ENCODE assay signal across 16 mouse cellular contexts in genomic region chr6:66077445-66077844, GRCm38 (mm10).
DNase-seq lines count a peak whose midpoint lies in the region; ATAC-seq lines count a peak whose summit lies in the region.
"Had no signal": no experiment of that assay in that cellular context is flagged by ENCODE, and none has a peak within 500 bp of the region (broad histone marks: within the 10 kb centered on the region; RNA-seq: fewer than 3 reads in every experiment).

No protein-coding gene starts in this region.

- no peak overlapping the region for H3K9ac ChIP-seq in kidney, embryonic 16.5 days (replicated peaks; ENCODE audit: low read length)
- H3K9ac ChIP-seq: embryonic facial prominence, embryonic 15.5 days; midbrain, embryonic 13.5 days had no signal

- H3K4me3 ChIP-seq in kidney, embryonic 16.5 days (ENCODE audit: low read length) = no peak overlapping the region
- H3K4me3 ChIP-seq: embryonic facial prominence, embryonic 15.5 days; midbrain, embryonic 13.5 days had no signal

- H3K9me3 ChIP-seq in kidney, embryonic 16.5 days (ENCODE audit: low read length) = no peaks in the 10 kb centered on the region
- H3K9me3 ChIP-seq: embryonic facial prominence, embryonic 15.5 days; midbrain, embryonic 13.5 days had no signal

- no peaks in the 10 kb centered on the region for H3K27me3 ChIP-seq in kidney, embryonic 16.5 days (ENCODE audit: insufficient read depth, low read length)
- H3K27me3 ChIP-seq: CH12.LX; embryonic facial prominence, embryonic 15.5 days; midbrain, embryonic 13.5 days had no signal

- H3K4me2 ChIP-seq in kidney, embryonic 16.5 days (replicated peaks; ENCODE audit: low read depth, low read length) = no peak overlapping the region
- H3K4me2 ChIP-seq: embryonic facial prominence, embryonic 15.5 days; midbrain, embryonic 13.5 days had no signal

- 0 out of 2 replicates have a peak, but pooled peaks cover 11% of the 10 kb centered on the region for H3K4me1 ChIP-seq in kidney, embryonic 16.5 days (ENCODE audit: insufficient read depth, low read length)
- H3K4me1 ChIP-seq: embryonic facial prominence, embryonic 15.5 days had no signal

- H3K27ac ChIP-seq in kidney, embryonic 16.5 days (ENCODE audit: low read length) = no peak overlapping the region
- H3K27ac ChIP-seq: embryonic facial prominence, embryonic 15.5 days; midbrain, embryonic 13.5 days had no signal

- no peaks in the 10 kb centered on the region for H3K36me3 ChIP-seq in kidney, embryonic 16.5 days (ENCODE audit: insufficient read depth, low read length)
- H3K36me3 ChIP-seq: embryonic facial prominence, embryonic 15.5 days; midbrain, embryonic 13.5 days had no signal

- ATAC-seq in kidney, embryonic 16.5 days (ENCODE audit: low FRiP score, low TSS enrichment) = peak; percentile 97
- 0 out of 2 replicates have a peak, but pooled peaks have one; percentile 42 for ATAC-seq in megakaryocyte progenitor cell, adult 5-6 weeks (replicated peaks; ENCODE audit: poor library complexity)
- ATAC-seq: midbrain, embryonic 13.5 days had no signal

- WGBS in kidney, embryonic 16.5 days = 21% methylated on average over 2 of the region's 2 CpGs

- no peak for DNase-seq in kidney, postnatal 36 days
- DNase-seq in R1 (ENCODE audit: low read depth, low spot score) = peak; percentile 4
- peak; percentile 69 for DNase-seq in embryo, embryonic 10.5 days (ENCODE audit: low spot score)
- no peak for DNase-seq in c-Kit-positive CD71-positive TER-119-positive erythroid progenitor cells, embryonic 14.5 days (ENCODE audit: low spot score)
- no peak for DNase-seq in layer of hippocampus, adult 18-20 months (ENCODE audit: low spot score in 2 of 2)
- no peak for DNase-seq in left cerebral cortex, adult 18-20 months (ENCODE audit: low spot score in 2 of 2)
- DNase-seq: adrenal gland, postnatal 36 days; cerebellum, adult 18-20 months; heart, postnatal 4 days; kidney, adult 9 months; lung, adult 2 months had no signal

Comparison
In these comparisons a context has a peak if more than half of its experiments do, and no peak if none do; other contexts are left out.
1. DNase-seq: peak in R1 (single experiment) and embryo, embryonic 10.5 days (single experiment); none in kidney, postnatal 36 days (0 of 2), c-Kit-positive CD71-positive TER-119-positive erythroid progenitor cells, embryonic 14.5 days (single experiment), layer of hippocampus, adult 18-20 months (0 of 2) and left cerebral cortex, adult 18-20 months (0 of 2).